Mouse (Mus musculus) kidney, postnatal 36 days (tissue): ENCODE data around the gene Cfb.
"Not testable (repeated sequence)": the region's sequence is repeated elsewhere in the genome, so short reads cannot be mapped to it uniquely, and the experiment has no call there.

Experiments used
- DNase-seq, 2 experiments: peaks; one replicate each; pipeline ENCODE4 v3.0.0; 2021 to 2022; ENCODE audit warnings: mixed read lengths in 2 of 2

Gene Cfb

DNA sequence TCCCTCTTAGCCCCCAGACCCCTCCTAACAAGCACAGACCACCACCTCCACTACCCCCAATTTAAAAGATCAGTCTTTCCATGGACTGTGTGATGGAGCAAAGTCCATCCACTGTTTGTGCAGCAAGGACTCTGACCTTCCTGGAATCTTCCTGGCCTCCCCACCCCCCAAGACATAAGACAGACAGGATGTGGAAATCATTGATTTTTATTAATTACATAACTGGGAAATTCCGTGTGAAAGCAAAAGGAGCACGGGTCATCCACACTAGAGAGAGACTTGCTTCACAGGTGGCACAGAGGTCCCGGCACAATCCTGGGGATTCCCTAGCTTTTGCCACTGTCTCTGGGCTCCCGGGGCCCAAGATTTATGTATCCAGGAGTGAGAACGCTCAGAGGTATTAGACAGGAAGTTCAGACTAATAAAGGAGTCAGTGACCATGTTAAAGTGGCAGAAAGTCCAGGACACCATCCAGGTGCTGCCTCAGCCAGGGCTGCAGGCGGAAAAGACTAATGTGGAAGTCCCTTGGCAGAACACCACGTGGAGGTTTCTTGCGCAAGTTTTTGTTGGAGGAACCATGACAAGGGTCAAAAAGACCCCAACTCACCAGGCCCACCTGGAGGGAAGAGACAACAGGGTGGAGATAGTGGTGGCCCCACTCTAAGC, at the start of gene Cfb:
Cfb (minus strand) TSS at position 103 of the 666 bp plus-strand sequence.
- peak; percentile 80 to 86 for DNase-seq

DNA sequence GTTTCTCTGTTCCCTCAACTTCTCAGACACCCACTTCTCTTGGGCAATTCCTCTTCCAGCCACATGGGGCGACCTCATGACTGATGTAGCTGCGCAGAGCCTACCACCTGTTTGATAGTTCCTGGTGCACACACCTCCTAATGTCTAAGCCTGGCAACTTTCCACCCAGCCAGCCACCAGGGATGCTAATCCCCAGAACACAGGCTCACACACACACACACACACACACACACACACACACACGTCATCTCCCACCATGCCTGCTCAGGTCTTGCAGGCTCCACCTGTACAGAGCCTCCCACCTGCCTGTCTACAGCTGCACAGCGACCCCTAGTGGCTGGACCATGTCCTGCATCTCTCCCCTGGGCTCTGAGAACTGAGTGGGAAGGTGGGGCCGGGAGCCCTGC, 49.6 kb upstream of the Cfb start:
- DNase-seq = peak; percentile 84 to 92

DNA sequence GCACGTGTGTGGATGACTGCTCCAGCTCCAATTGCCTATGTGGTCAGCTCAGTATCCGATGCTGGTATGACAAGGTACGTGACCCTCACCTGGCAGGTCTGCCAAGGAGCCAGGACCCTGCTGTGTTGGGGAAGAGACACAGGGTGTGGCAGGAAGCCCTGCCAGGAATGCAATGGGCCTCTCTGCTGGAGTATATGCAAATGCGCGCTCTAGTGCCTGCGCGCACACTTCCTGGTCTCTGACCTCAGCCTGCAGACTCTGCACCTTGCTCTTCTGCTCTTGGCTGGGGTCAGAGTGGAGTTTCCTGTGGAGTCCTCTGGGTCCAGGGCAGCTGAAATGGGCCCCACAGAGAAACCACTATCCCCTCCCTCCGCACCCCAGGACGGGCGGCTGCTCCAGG, 48.7 kb upstream of the Cfb start:
- peak; percentile 69 to 77 for DNase-seq

DNA sequence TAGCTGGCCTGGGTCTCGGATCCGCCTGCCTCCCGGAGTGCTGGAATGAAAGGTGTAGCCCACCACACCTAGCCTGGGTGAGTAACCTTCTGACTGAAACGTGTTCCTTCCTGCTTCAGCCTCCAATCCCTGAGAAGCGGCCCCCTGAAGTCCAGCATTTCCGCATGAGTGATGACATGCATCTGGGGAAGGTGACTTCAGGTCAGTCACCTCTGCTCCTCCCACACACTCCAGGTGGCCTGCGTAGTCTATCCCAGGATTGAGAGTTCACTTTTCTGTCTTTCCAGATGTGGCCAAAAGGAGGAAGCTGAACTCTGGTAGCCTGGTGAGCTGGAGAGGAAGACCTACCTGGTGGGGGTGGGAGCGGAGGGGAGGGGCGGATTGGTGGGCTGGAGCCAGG, 40.6 kb upstream of the Cfb start:
- DNase-seq = no peak

DNA sequence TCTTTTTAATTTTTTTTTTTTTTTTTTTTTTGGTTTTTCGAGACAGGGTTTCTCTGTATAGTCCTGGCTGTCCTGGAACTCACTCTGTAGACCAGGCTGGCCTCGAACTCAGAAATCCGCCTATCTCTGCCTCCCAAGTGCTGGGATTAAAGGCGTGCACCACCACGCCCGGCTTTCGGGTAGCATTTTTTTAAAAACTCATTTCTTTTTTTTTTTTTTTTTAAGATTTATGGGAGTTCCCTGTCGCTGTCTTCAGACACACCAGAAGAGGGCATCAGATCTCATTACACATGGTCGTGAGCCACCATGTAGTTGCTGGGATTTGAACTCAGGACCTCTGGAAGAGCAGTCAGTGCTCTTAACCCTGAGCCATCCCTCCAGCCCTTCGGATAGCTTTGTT, 39.6 kb upstream of the Cfb start:
- DNase-seq = not testable (repeated sequence)

DNA sequence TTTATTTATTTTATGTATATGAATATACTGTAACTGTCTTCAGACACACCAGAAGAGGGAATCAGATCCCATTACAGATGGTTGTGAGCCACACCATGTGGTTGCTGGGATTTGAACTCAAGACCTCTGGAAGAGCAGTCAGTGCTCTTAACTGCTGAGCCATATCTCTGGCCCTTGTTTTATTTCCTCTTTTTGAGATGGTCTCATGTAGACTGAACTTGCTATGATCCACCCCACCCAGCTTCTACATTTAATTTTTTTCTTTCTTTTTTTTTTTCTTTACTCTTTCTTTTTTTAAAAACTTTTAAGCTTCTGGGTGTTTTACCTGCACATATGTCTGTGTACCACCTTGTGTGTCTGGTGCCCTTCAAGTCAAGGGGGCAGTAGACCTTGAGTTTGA, 38.5 kb upstream of the Cfb start:
- DNase-seq = not testable (repeated sequence)

DNA sequence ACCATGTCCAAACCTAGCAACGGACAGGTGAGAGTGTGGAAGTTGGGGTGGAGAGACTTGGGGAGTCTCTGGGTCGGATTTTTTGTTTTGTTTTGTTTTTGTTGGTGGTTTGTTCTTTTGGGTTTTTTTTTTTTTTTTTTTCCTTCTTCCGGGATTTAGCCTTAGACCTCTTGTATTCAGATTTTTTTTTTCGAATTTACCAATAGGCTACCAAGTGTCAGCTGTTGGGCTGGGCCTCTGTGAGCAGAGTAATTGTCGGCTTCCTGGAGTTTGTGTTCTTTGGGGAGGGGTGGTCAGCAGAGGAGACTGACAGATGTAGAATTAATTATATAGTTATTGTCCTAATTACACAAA, 37.5 kb upstream of the Cfb start:
- DNase-seq = peak; percentile 58 to 59

DNA sequence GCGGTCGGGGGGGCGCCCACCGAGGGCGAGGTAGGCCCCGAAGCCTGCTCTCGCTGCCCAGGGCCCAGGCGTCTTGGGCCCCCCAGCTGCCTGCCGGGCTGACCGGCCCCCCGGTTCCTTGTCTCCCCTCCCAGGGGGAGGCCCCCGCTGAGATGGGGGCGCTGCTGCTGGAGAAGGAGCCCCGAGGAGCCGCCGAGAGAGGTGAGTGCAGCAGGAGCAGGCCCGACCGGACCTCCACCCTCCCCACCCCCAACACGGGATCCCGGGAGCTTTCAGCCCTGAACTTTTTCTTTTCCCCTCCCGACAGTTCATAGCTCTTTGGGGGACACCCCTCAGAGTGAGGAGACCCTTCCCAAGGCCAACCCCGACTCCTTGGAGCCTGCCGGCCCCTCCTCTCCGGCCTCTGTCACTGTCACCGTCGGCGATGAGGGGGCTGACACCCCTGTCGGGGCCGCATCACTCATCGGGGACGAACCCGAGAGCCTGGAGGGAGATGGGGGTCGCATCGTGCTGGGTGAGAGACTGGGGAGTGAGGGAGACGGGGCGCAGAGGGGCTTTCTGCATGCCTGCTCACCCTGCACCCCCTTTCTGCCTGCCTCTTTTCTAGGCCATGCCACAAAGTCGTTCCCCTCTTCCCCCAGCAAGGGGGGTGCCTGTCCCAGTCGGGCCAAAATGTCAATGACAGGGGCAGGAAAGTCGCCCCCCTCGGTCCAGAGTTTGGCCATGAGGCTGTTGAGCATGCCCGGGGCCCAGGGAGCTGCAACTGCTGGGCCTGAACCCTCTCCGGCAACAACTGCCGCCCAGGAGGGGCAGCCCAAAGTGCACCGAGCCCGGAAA, 37.0 kb upstream of the Cfb start:
- DNase-seq = peak; percentile 39 to 69

DNA sequence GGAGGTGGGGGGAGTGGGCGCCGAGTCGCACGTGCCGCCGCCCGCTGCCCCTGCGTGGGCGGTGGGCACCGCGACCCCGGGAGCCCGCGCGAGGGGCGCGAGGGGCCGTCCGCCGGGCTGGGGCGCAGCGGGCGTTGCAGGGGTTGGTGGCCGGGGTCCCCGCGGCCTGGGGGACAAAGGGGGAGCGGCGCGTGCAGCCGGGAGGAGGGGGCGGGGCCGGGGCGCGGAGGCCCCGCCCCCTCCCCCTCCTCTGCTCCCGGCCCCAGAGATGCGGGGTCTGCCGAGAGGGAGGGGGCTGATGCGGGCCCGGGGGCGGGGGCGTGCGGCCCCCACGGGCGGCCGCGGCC, 36.4 kb upstream of the Cfb start:
- DNase-seq = peak in 1 of 2 experiments; percentile 59

DNA sequence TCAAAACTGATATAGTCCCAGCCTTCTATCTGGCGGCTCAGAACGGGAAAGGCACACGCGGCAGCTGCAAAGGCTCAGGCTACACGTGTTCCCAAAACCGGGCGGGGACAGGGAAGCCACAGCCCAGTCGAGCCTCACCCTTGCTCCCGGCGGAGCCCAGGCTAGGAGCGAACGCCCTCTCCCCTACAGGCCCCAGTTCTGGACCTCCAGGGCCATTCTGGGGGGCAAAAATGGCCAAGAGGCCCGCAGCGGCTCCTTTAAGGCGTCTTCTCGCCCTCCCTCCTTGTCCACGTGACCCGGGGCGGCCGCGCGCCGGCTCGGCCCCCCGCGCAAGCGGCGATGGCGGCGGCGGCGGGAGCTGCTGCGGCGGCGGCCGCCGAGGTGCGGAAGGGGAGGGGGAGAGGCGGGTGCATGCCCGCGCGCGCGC, 35.9 kb upstream of the Cfb start, which contains the start of the genes C2 and Ehmt2:
C2 (minus strand) TSS at position 106 of the 427 bp plus-strand sequence.
Ehmt2 (plus strand) TSS at position 310 of the 427 bp plus-strand sequence.
- peak; percentile 66 to 89 for DNase-seq

DNA sequence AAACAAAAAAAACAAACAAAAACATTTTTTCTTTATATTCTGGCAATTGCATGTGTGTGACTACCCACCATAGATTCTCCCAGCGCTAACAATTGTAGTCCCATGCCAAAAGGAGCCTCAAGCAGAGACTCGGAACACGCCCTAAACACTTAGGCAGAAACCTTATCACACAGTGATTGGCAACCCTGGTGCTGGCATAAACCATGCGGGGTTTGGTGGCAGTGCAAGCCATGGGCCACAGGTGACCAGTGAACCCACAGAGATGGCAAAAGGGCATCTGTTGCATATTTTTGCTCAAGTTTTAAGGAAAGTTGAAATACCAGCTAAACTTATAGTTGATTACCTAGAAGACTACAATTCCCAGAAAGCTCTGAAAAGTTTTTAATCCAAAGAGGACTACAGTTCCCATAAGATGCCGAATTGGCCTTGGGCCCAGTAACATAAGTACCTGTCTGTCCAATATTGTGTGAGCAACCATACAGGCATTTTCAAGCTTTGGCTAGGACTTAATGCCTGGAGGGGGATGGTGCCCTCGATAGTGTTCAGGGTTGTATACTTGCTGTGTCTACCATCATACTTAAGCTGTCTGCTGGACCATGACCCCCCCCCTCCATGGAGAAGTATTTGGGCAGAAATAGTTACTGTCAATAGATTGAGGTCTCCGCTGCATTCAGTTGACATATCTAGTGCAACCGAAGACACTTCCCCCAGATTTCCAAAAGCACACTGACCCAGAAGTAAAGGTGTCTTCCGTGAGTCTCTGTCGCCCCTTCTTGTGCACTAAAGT, 35.2 kb upstream of the Cfb start:
- peak; percentile 35 to 43 for DNase-seq

DNA sequence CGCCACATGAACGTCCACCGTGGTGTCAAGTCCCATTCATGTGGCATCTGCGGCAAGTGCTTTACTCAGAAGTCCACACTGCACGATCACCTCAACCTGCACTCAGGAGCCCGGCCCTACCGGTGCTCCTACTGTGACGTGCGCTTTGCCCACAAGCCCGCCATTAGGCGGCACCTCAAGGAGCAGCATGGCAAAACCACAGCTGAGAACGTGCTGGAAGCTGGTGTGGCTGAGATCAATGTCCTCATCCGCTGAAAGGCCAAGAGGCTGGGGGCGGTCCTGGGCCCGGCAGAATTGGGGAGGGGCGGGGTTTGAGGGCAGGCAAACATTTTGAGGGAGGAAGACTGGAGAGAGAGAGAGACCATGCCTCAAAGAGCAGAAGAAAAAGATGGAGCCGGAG, 34.0 kb upstream of the Cfb start:
- DNase-seq = no peak

DNA sequence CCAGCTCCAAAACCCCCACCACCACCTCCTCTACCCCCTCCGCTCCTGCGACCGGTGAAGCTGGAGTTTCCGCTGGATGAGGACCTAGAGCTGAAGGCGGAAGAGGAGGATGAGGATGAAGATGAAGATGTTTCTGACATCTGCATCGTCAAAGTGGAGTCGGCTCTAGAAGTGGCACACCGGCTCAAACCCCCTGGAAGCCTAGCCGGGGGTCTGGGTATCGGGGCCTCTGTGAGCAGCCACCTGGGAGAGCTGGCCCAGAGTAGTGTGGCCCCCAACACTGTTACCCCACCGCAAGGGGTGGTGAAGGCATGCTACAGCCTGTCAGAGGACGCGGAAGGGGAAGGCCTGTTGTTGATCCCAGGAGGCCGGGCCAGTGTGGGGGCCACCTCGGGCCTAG, 33.4 kb upstream of the Cfb start:
- DNase-seq = no peak

DNA sequence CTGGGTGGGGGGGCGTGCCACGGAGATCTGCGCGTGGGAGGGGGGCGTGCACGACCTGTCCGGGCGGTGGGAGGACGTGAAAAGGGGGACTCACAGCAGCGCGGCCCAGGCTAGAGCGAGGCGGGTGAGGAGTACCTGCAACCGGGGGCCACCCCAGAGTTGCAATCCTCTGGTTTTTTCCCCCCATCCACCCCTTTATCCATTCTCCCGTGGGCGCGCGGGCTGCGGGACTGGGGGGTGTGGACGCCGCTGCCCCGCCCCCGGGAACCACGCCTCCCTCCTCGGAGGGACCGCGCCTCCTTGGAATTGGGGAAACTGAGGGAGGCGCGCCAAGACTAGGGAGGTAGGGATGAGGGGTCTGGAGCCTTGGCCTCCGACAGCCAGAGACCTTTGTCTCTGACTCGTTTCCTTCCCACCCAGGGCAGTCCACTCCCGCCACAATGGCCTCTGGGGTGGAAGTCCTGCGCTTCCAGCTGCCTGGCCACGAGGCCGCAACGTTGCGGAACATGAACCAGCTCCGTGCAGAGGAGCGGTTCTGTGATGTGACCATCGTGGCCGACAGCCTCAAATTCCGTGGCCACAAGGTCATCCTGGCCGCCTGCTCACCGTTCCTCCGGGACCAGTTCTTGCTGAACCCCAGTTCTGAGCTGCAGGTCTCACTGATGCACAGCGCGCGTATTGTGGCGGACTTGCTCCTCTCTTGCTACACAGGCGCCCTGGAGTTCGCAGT, 32.6 kb upstream of the Cfb start:
- peak; percentile 25 to 77 for DNase-seq

DNA sequence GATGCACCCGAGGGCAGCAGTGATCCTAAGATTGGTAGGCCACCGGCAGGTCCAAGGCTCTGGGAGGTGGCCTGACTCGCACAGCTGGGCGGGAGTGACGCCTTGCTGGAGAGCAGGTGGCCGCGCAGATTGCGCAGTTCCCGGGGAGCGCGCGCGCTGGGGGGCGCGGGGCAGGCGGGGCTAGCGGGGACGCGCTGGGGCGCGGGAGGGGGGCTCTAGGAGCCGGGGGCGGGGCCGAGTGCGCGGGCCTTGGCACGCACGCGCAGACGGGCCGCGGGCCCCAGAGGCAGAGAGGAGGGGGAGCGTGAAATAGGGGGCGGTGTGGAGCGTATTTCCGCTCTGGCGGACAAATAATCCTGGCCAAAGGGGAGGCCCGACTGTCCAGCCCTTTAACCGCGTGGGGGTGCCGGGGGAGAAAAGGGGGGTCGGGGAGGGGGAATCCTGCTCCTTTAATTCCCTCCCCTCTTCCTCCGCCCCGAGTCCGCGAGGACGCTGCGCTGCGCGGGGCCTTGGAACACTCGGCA, 31.8 kb upstream of the Cfb start:
- peak; percentile 94 to 97 for DNase-seq

DNA sequence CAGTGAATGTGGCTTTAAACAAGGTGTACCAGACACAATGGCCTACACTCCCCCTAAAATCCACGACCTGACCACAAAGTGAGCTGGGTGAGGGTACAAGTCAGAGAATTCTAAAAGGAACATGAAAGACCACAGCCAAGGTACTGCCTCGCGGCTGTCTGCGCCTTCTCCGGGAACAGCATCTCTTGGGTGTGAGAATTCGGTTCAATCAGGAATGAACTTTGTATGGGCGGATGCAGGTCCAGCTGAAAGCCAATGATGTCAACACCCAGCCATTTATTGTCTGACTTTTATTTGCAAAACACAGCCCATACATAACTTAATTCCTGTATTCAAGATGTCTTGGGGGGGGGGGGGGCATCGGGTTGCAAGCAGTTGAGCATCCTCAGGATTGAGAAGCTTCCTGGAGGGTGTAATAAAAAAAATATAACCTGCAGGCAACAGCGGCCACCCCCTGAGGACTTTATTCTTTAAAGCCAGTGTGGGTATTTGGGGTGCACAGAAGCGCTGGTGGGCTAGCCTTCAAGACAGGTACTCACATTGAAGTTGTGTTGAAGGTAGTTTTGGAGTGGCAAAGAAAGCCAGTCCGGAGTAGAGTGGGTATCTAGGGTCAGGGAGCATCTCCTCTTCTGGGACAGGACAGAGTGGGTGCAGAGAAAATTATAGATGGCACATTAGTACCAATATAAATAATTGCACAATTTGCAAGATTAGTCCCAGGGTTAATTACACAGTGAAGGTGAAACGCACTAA, 30.9 kb upstream of the Cfb start:
- DNase-seq = no peak

DNA sequence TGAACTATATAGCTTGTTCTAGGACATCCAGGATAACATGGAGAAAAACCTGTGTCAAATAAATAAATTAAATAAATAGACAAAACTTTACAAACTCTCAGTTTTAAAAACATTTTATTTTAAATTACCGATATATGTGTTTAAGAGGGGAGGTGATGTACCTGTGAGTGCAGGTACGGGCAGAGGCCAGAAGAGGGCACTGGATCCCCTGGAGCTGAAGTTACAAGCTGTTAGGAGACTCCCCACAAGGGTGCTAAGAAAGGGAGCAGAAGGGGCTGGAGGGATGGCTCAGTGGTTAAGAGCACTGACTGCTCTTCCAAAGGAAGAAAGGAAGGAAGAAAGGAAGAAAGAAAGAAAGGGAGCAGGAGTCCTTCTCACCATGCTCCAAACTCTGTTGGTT, 29.1 kb upstream of the Cfb start:
- DNase-seq = peak in 1 of 2 experiments; percentile 40

DNA sequence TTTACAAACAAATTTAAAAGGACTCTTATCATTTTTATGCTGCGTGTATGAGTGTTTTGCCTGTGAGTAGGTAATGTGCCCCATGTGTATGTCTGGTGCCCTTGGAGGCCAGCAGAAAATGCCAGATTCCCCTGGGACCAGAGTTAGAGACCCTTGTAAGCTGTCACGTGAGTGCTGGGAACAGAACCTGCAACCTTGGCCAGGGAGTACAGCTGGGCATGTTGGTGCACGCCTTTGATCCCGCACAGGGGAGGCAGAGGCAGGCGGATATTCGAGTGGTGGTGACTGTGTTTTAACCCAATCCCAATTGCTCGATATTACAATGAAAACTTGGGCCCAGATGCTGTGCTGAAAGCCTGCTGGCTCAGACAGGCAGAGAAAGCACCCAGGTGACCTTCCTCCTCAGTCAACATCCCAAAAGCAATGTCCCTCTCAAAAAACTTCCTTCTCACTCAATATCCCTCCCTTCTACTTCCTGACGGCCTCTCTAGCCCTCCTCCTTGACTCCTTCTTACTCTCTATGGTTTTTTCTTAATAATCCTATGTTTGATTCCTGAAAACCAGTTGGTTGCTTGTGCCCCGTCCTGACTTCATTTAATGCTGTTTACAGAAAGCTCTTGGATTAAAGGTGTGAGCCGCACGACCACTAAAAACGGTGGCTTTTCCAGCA, 27.9 kb upstream of the Cfb start:
- DNase-seq = no peak

DNA sequence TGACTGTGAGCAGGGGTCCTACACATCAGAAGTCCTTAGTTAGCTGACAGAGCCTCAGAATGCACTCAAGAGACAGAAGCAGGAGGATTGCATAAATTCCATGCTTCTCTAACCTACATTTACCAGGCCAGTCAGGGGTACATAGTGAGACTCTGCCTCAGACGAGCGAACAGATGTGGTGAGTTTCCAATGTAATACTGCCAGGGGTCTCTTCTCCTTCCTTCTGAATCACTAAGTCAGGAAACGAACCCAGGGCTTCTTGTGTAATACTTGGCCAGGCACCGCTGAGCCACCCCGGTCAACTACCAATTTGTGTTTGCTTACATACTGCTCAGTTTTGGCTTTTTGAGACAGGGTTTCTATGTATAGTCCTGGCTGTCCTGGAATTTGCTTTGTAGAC, 25.6 kb upstream of the Cfb start:
- no peak for DNase-seq

DNA sequence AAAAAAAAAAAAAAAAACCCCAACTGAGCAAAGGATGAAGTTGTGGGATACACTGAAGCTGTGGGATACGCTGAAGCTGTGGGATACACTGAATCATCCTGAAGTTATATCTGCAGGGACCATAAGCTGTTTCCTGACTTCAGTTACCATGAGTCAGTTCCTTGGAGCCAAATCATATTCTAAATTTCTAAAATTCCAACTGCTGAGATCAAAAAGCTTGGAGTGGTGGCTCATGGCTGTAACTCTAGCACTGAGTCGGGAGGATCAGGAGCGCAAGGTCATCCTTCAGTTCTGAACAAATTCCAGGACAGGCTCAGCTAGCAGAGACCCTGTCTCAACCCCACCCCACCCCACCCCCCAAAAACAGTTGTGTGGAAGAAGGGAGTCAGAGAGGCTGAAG, 23.3 kb upstream of the Cfb start:
- no peak for DNase-seq

DNA sequence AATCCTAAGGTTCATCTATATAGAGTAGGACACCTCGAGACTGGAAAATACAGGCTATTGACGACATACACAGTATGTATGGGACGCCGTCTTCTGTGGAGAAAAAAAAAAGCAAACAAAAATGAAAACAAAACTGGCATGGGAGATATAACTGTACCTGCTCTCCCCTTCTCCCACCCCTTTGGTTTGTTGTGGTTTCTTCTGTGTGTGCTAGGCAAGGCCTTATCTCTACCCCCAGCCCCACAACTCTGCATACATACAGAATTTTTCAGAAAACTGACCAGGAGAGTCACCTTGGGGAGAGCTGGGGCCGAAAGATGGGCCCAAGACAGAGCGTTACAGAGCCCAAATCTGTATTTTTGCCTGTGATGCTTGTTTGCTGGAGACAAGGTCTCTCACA, 22.4 kb upstream of the Cfb start:
- no peak for DNase-seq
